Mouse (Mus musculus) lung, embryonic 15.5 days (tissue): Measurements from ENCODE around the gene Ankfn1. TPM values are rescaled to one million over a fixed set of nuclear protein-coding genes. Genes with fewer than 3 reads are reported as not detected.

Experiments
- ATAC-seq: fragments of 200-750 bp; cut with Nextera tagmentation; 2 replicates; pipeline ENCODE4 v1.8.0; 2017; ENCODE audit warnings: moderate number of reproducible peaks, borderline replicate concordance; ENCODE audit not compliant: low FRiP score, low TSS enrichment; ENCODE audit errors: extremely low read depth
- H3K27ac ChIP-seq: fragments of 300-500 bp; sonication (generic); 2 replicates; pipeline ENCODE4 v1.5.1; 2015; ENCODE audit warnings: moderate library complexity, mild to moderate bottlenecking, inconsistent platforms
- H3K27me3 ChIP-seq: fragments of 300-500 bp; sonication (generic); 2 replicates; pipeline ENCODE4 v1.6.1; 2015; ENCODE audit warnings: inconsistent platforms
- H3K36me3 ChIP-seq: fragments of 300-500 bp; sonication (generic); 2 replicates; pipeline ENCODE4 v1.6.1; 2015; ENCODE audit warnings: inconsistent platforms
- H3K4me1 ChIP-seq: fragments of 300-500 bp; sonication (generic); 2 replicates; pipeline ENCODE4 v1.6.1; 2015; ENCODE audit warnings: inconsistent platforms
- H3K4me2 ChIP-seq: fragments of 300-500 bp; sonication (generic); 2 replicates; pipeline ENCODE4 v1.6.1; 2015; ENCODE audit warnings: inconsistent platforms, mild to moderate bottlenecking, moderate library complexity
- H3K4me3 ChIP-seq: fragments of 300-500 bp; sonication (generic); 2 replicates; pipeline ENCODE4 v1.5.1; 2015; ENCODE audit warnings: mild to moderate bottlenecking, inconsistent platforms
- H3K9ac ChIP-seq: fragments of 300-500 bp; sonication (generic); 2 replicates; pipeline ENCODE4 v1.6.1; 2015; ENCODE audit warnings: inconsistent platforms
- H3K9me3 ChIP-seq: fragments of 300-500 bp; sonication (generic); 2 replicates; pipeline ENCODE4 v1.6.1; 2016; ENCODE audit warnings: inconsistent platforms
- WGBS: fragments of 180-500 bp; shearing (Covaris S2); methylation state at CpG from one replicate; pipeline ENCODE4 v1.1.7; 2015; 5-methylcytosine and 5-hydroxymethylcytosine counted together
- polyA plus RNA-seq: library from polyadenylated mRNA; unstranded; fragments of >200 nt; fragmentation: Nextera tagmentation; extraction: Ambion mirVana; gene quantifications from 2 replicates; pipeline ENCODE4 v1.2.1, GENCODE M21; 2015

Ankfn1 gene
- polyA plus RNA-seq, 1 experiment from 2014 or later, result 1.8 TPM

- Histone ChIP-seq H3K4me3 (no peak overlapping the region), H3K9ac (no peak overlapping the region), H3K4me1 (no peaks in the 10 kb centered on the region), H3K36me3 (no peaks in the 10 kb centered on the region), H3K9me3 (no peaks in the 10 kb centered on the region), H3K27ac (no peak overlapping the region), H3K27me3 (no peaks in the 10 kb centered on the region), H3K4me2 (no peak overlapping the region)
- WGBS, result 73% methylated on average over 4 of the region's 4 CpGs
- no peak for ATAC-seq
Measured at GRCm38 (mm10) chr11:89450406-89450805, 327.0 kb downstream of the Ankfn1 start.

GRCm38 (mm10) chr11:89448986-89449385 is 328.5 kb downstream of the Ankfn1 start:
- Histone ChIP-seq H3K9ac (no peak overlapping the region), H3K36me3 (no peaks in the 10 kb centered on the region), H3K27me3 (no peaks in the 10 kb centered on the region), H3K4me2 (no peak overlapping the region), H3K9me3 (no peaks in the 10 kb centered on the region), H3K4me1 (no peaks in the 10 kb centered on the region), H3K27ac (no peak overlapping the region), H3K4me3 (no peak overlapping the region)
- no peak for ATAC-seq
- 72% methylated on average over 6 of the region's 6 CpGs for WGBS

- Histone ChIP-seq H3K27ac (no peak overlapping the region), H3K27me3 (no peaks in the 10 kb centered on the region), H3K9ac (no peak overlapping the region), H3K4me1 (no peaks in the 10 kb centered on the region), H3K4me3 (no peak overlapping the region), H3K4me2 (no peak overlapping the region), H3K36me3 (no peaks in the 10 kb centered on the region), H3K9me3 (no peaks in the 10 kb centered on the region)
- 69% methylated on average over 12 of the region's 12 CpGs for WGBS
- no peak for ATAC-seq
Measured at GRCm38 (mm10) chr11:89447477-89447876, 330.0 kb downstream of the Ankfn1 start.

- no peak overlapping the region for H3K4me3 ChIP-seq
- no peak for ATAC-seq
- H3K9me3 ChIP-seq, result no peaks in the 10 kb centered on the region
- no peaks in the 10 kb centered on the region for H3K36me3 ChIP-seq
- H3K9ac ChIP-seq, result no peak overlapping the region
- no peak overlapping the region for H3K27ac ChIP-seq
- no peaks in the 10 kb centered on the region for H3K4me1 ChIP-seq
- no peak overlapping the region for H3K4me2 ChIP-seq
- no peaks in the 10 kb centered on the region for H3K27me3 ChIP-seq
- WGBS, result 79% methylated on average over 6 of the region's 6 CpGs
Measured at GRCm38 (mm10) chr11:89440566-89440965, 336.9 kb downstream of the Ankfn1 start.

- Histone ChIP-seq H3K4me1 (peaks cover 7% of the 10 kb centered on the region; the same call in 1 of the 2 replicates), H3K36me3 (no peaks in the 10 kb centered on the region), H3K9ac (no peak overlapping the region), H3K9me3 (no peaks in the 10 kb centered on the region), H3K4me3 (no peak overlapping the region), H3K4me2 (no peak overlapping the region), H3K27ac (no peak overlapping the region), H3K27me3 (no peaks in the 10 kb centered on the region)
- no peak for ATAC-seq
- 55% methylated on average over 3 of the region's 3 CpGs for WGBS
Measured at GRCm38 (mm10) chr11:89424358-89424757, 353.1 kb downstream of the Ankfn1 start.

- no peak overlapping the region for H3K9ac ChIP-seq
- H3K9me3 ChIP-seq, result no peaks in the 10 kb centered on the region
- H3K4me2 ChIP-seq, result no peak overlapping the region
- WGBS, result 86% methylated on average over 5 of the region's 5 CpGs
- H3K4me1 ChIP-seq, result peaks cover 7% of the 10 kb centered on the region; the same call in 1 of the 2 replicates
- no peaks in the 10 kb centered on the region for H3K27me3 ChIP-seq
- H3K36me3 ChIP-seq, result no peaks in the 10 kb centered on the region
- no peak overlapping the region for H3K4me3 ChIP-seq
- H3K27ac ChIP-seq, result no peak overlapping the region
- ATAC-seq, result no peak
Measured at GRCm38 (mm10) chr11:89422637-89423036, 354.8 kb downstream of the Ankfn1 start.

GRCm38 (mm10) chr11:89420767-89421438 is 356.6 kb downstream of the Ankfn1 start:
- H3K4me1 ChIP-seq, result peaks cover 7% of the 10 kb centered on the region; the same call in 1 of the 2 replicates
- WGBS, result 33% methylated on average over 11 of the region's 11 CpGs
- no peaks in the 10 kb centered on the region for H3K27me3 ChIP-seq
- no peaks in the 10 kb centered on the region for H3K36me3 ChIP-seq
- H3K9me3 ChIP-seq, result no peaks in the 10 kb centered on the region
- H3K9ac ChIP-seq, result no peak overlapping the region
- peak; percentile 62; the same call in 1 of the 2 replicates for ATAC-seq
- no peak overlapping the region for H3K4me2 ChIP-seq
- peak overlapping the region; percentile 16; the same call in 1 of the 2 replicates for H3K27ac ChIP-seq
- H3K4me3 ChIP-seq, result no peak overlapping the region

GRCm38 (mm10) chr11:89419863-89420262 is 357.6 kb downstream of the Ankfn1 start:
- Histone ChIP-seq H3K36me3 (no peaks in the 10 kb centered on the region), H3K4me3 (no peak overlapping the region), H3K4me2 (no peak overlapping the region), H3K9ac (no peak overlapping the region), H3K4me1 (peaks cover 7% of the 10 kb centered on the region; the same call in 1 of the 2 replicates), H3K27ac (no peak overlapping the region), H3K27me3 (no peaks in the 10 kb centered on the region), H3K9me3 (no peaks in the 10 kb centered on the region)
- ATAC-seq, result no peak
- 85% methylated on average over 2 of the region's 2 CpGs for WGBS

- Histone ChIP-seq H3K4me3 (no peak overlapping the region), H3K9ac (no peak overlapping the region), H3K4me2 (no peak overlapping the region), H3K27ac (no peak overlapping the region), H3K27me3 (no peaks in the 10 kb centered on the region), H3K36me3 (no peaks in the 10 kb centered on the region), H3K4me1 (peaks cover 7% of the 10 kb centered on the region; the same call in 1 of the 2 replicates), H3K9me3 (no peaks in the 10 kb centered on the region)
- WGBS, result 42% methylated on average over 12 of the region's 12 CpGs
- no peak for ATAC-seq
Measured at GRCm38 (mm10) chr11:89418644-89419043, 358.8 kb downstream of the Ankfn1 start.

GRCm38 (mm10) chr11:89416769-89417168 is 360.7 kb downstream of the Ankfn1 start:
- Histone ChIP-seq H3K4me1 (peaks cover 7% of the 10 kb centered on the region; the same call in 1 of the 2 replicates), H3K9ac (no peak overlapping the region), H3K27ac (no peak overlapping the region), H3K36me3 (no peaks in the 10 kb centered on the region), H3K4me3 (no peak overlapping the region), H3K4me2 (no peak overlapping the region), H3K9me3 (no peaks in the 10 kb centered on the region), H3K27me3 (no peaks in the 10 kb centered on the region)
- 68% methylated on average over 6 of the region's 6 CpGs for WGBS
- no peak for ATAC-seq

- H3K27ac ChIP-seq, result no peak overlapping the region
- 64% methylated on average over 6 of the region's 6 CpGs for WGBS
Measured at GRCm38 (mm10) chr11:89408774-89409173, 368.7 kb downstream of the Ankfn1 start.

GRCm38 (mm10) chr11:89404489-89404888 is 373.0 kb downstream of the Ankfn1 start:
- H3K27me3 ChIP-seq, result no peaks in the 10 kb centered on the region
- no peak overlapping the region for H3K4me2 ChIP-seq
- no peak overlapping the region for H3K4me3 ChIP-seq
- no peak overlapping the region for H3K9ac ChIP-seq
- no peaks in the 10 kb centered on the region for H3K9me3 ChIP-seq
- ATAC-seq, result no peak
- H3K27ac ChIP-seq, result no peak overlapping the region
- H3K4me1 ChIP-seq, result no peaks in the 10 kb centered on the region
- 90% methylated on average over 1 of the region's 1 CpGs for WGBS
- no peaks in the 10 kb centered on the region for H3K36me3 ChIP-seq

More at GRCm38 (mm10) chr11:89408774-89409173, 368.7 kb downstream of the Ankfn1 start:
- no peak overlapping the region for H3K4me3 ChIP-seq
- no peak overlapping the region for H3K4me2 ChIP-seq
- no peaks in the 10 kb centered on the region for H3K36me3 ChIP-seq
- no peak overlapping the region for H3K9ac ChIP-seq
- H3K9me3 ChIP-seq, result no peaks in the 10 kb centered on the region
- no peaks in the 10 kb centered on the region for H3K27me3 ChIP-seq
- no peaks in the 10 kb centered on the region for H3K4me1 ChIP-seq
- no peak; the same call in 1 of the 2 replicates for ATAC-seq
